Mouse (Mus musculus) right cerebral cortex, adult 18-20 months (tissue): ENCODE results near the gene Tbx19.
A peak's percentile ranks its signal among the peaks of the same experiment; 100 is the strongest.

ENCODE experiments used
- DNase-seq: peaks from one replicate; pipeline ENCODE4 v3.0.0; 2022; ENCODE audit warnings: mixed read lengths

Tbx19 gene

GRCm38 (mm10) chr1:165160723-165161405, at the start of gene Tbx19:
Tbx19 (minus strand) TSS chr1:165160773.
- DNase-seq = no peak

DNA sequence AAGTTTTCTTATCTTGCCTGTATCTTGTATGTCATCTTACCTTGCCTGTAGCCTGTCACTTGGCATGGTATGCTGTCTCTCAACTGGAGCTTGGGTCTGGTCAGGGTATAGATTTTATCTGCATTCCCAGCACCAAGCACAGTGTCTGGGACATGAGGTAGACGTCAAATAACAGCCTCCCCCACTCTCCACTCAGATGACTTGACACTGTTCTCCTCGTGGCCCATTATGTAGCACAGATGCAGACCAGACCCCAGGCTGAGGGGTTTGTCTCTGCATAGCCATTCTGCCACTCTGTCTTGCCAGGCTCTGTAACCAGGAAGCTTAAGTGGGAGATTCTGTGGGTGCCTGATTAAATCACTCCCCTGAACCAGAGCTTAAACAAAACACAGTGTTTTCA, 45.0 kb upstream of the Tbx19 start:
- no peak for DNase-seq

DNA sequence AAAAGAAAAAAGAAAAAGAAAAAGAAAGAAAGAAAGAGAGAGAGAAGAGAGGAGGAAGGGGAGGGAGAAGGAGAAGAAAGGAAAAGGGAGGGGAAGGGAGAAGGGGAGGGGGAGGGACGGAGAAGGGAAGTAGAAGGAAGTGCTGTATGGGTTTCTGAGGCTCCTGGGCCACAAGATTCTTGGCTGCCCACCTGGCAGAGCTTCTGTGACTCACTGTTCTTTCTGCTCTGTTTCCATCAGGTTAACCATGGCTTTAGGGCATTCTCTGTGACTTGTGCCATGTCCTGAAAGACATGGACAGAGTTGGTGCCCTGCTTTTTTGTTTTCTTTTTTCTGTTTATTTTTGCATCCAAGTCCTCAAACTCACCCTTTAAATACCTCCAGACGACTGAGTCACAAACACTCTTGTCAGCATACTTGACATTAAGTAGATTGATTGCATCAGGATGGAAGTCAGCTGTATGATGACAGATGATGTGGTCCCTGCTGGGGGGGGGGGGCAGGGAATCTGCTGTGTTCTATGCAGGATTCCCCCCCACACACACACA, 43.0 kb upstream of the Tbx19 start:
- no peak for DNase-seq

- no peak for DNase-seq
Observed at GRCm38 (mm10) chr1:165201445-165202012, 41.0 kb upstream of the Tbx19 start.

GRCm38 (mm10) chr1:165200748-165201147, 40.2 kb upstream of the Tbx19 start:
- DNase-seq = no peak

DNA sequence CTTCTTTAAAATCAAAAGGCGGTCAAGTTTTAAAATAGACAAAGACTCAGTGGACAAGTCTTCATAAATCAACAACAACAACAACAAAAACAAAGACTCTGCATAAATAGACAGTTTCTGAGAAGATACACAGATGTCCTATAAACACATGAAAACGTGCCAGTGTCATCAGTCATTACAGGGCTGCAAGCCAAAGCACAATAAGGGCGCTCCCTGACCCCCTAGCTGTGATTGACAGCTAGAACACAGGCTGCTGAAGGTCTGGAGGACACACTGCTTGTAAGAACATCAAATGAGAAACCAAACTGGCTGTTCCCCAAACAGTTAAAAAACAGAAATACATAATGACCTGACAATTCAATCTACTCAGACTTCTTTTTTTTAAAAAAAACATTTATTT, 39.1 kb upstream of the Tbx19 start:
- DNase-seq = no peak

DNA sequence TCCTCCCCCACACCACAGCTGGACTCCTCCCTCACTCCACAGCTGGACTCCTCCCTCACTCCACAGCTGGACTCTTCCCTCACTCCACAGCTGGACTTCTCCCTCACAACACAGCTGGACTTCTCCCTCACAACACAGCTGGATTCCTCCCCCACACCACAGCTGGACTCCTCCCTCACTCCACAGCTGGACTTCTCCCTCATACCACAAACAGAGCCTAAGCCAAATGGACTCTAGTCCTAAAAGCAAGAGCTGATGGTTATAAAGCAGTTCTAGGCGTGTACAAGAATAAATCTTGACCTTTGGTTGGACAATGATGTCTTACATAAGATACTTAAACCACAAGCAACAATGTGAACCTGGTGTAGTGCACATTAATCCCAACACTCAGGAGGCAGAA, 38.4 kb upstream of the Tbx19 start:
- DNase-seq = no peak

- no peak for DNase-seq
Observed at GRCm38 (mm10) chr1:165197875-165198274, 37.3 kb upstream of the Tbx19 start.

DNA sequence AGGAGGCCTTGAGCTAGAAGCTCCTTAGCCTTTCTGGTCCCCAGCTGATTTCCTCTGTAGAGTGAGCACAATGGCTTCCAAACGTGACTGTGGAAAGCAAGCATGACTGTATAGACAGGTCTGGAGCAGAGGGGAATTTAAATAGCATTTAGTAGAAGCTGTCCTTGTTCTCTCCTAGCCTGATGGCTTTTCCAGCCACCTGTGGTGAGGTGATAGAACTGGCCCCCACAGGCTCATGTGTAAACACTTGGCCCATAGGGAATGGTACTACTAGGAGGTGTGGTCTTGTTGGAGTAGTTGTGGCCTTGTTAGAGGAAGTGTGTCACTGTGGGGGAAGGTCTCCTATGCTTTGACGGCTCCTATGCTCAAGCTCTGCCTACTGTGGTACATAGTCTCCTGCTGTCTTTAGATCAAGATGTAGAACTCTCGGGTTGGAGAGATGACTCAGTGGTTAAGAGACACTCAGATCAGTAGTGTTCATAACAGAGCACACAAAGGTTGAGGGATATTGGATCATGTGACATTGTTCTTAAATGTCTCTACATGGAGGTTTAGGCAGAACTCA, 34.9 kb upstream of the Tbx19 start:
- no peak for DNase-seq

DNA sequence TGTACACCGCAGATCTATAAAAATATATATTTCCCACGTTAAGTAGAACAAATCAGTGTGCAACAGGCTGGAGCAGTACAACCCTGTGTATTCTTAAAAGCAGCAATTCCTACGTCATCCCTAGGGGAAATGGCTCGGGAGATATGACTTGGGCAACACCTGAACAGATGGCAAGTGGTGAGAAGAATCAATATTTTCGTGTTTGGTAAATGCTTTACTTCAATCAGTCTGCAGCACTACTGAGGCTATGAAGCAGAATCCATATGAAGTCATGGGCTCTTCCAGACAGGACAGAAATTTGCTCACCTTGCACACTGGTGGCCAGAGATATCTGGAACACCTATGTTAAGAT, 34.1 kb upstream of the Tbx19 start:
- no peak for DNase-seq

DNA sequence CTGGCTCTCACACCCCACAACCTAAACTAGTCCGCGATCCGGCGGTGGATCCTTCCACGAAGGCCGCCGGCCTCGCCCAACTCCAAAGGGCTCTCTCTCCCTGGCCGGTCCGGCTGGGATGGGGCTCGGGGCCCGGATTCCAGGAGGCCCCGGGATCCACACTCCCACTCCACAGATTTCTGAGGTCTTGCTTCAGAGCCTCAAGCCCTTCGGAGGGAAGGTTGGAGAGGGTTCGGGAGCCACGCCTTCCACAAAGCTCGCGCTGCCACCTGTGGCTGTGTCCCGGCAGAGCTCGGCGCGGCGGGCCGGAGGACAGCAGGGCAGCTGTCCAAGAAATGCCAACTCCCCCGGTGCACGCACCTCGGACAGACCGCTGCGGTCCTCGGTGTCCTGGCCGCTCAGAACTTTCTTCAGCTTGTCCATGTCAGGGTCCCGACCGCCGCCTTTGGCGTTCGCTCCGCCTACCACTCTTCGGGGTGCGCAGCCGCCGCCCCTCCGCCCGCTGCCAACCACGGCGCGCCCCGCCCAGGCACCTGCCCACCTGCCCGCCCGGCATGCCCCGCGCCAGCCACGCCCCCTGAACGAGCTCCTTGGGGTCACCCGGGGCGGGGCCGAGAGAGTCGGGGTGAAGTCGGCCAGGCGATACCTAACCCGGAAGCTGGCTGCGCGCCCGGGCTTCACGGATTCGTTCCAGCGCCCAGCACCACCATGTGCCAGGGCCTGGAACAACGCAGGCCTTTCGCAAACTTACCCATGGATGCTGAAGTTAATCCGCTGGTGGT, 33.5 kb upstream of the Tbx19 start, which contains the start of gene Sft2d2:
Sft2d2 (minus strand) TSS at position 559 of the 782 bp plus-strand sequence.
- DNase-seq = peak; percentile 76

DNA sequence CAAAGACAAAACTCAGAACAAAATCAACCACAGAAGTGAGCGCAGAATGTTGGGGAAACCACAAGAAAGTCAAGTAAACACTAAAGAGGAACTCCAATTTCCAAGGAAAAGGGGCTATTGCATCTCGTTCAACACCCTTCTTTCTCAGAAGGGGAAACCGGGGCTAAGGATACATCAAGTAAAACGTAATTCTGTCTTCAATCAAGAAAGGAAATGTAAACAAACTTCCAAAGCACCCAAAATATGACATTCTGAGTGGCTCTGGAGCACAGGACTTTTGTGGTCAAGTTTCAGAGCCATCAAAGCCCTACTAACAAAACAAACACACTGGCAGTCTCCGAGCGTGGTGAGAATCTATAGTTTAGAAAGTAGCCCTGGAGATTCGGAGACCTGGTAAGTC, 32.9 kb upstream of the Tbx19 start:
- DNase-seq = no peak

GRCm38 (mm10) chr1:165192714-165193264, 32.2 kb upstream of the Tbx19 start:
- DNase-seq = no peak

GRCm38 (mm10) chr1:165192102-165192501, 31.5 kb upstream of the Tbx19 start:
- no peak for DNase-seq

- no peak for DNase-seq
Observed at GRCm38 (mm10) chr1:165191611-165192010, 31.0 kb upstream of the Tbx19 start.

GRCm38 (mm10) chr1:165190571-165191273, 30.1 kb upstream of the Tbx19 start:
- DNase-seq = peak; percentile 42

DNA sequence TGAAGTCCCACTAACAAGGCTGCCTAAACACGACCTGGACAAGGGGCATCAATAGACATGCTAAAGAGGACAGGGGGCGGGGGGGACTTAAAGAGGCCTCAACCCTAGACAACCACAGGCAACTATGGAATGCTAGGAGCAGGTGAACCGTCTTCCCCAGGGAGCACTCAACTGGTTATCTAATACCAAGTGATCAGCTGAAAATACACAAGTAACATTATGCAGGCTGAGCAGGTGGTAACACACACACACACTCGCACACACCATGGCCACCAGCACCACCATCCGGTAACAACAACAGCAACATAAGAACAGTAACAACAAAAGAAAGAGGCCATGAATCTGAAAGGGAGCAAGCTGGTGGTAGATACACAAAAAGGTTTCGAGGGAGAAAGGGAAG, 29.5 kb upstream of the Tbx19 start:
- no peak for DNase-seq

DNA sequence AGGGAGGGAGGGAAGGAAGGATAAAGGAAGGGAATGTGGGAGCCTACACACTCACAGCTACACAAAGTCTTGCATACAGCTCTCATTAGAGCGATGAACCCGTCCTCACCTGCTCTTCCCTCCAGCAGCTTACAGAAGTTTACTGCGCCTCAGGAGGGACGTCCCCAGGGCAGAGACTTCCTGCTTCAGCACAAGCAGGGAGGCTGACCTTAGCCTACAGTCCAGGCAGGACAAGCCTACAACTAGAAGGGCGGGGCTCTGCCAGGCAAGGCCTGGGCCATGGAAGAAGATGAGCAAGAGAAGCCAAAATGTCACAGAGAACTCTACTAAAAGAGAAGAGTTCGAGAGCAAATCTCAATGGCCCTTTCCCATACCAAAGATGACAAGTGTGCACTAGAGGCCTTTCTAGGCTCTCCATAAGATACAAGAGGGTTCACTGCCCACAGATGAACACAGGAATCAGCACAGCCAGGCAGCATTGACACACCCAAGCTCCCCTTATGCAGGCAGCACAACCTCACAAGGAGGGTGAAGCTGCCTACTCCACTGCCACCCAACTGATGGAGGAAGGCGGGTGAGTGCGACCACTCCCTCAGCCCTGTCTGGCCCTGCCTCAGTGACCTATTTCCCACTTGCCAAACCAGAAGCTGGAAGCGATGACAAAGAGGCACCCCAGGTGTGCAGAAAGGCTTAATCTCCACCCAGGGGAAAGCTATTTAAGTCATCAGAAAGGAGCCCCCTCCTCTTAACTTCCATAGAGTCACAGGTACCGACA, 28.4 kb upstream of the Tbx19 start:
- no peak for DNase-seq

- no peak for DNase-seq
Observed at GRCm38 (mm10) chr1:165187357-165187756, 26.8 kb upstream of the Tbx19 start.

GRCm38 (mm10) chr1:165186491-165186890, 25.9 kb upstream of the Tbx19 start:
- no peak for DNase-seq

- peak; percentile 20 for DNase-seq
Observed at GRCm38 (mm10) chr1:165185116-165185515, 24.5 kb upstream of the Tbx19 start.

GRCm38 (mm10) chr1:165184178-165184577, 23.6 kb upstream of the Tbx19 start:
- no peak for DNase-seq
